Mouse (Mus musculus) heart, adult 2 months (tissue): ENCODE data around the gene Zbtb49.

Experiments
- CTCF ChIP-seq: fragments of 200-600 bp; IDR thresholded peaks from 2 replicates; pipeline ENCODE4 v1.8.1; 2022; ENCODE audit warnings: antibody characterized with exemption, mild to moderate bottlenecking, moderate library complexity
- EP300 ChIP-seq: fragments of 200-500 bp; IDR thresholded peaks from 2 replicates; pipeline ENCODE4 v1.6.1; 2011; ENCODE audit warnings: low read depth, low read length, control low read depth; ENCODE audit not compliant: insufficient read depth
- POLR2A ChIP-seq: fragments of 200-500 bp; IDR thresholded peaks from 2 replicates; pipeline ENCODE4 v1.6.1; 2011; ENCODE audit warnings: mild to moderate bottlenecking, low read depth, low read length, control low read depth; ENCODE audit not compliant: insufficient read depth

- TF ChIP-seq CTCF (no peak), POLR2A (no peak), EP300 (no peak)
Measured at GRCm38 (mm10) chr5:38195941-38196340, 24.3 kb downstream of the Zbtb49 start.
